Mouse (Mus musculus) c-Kit-positive CD71-positive TER-119-positive erythroid progenitor cells, embryonic 14.5 days (primary cell): ENCODE data around the gene Nufip1.

ENCODE experiments used
- DNase-seq: peaks from one replicate; pipeline ENCODE4 v3.0.0-alpha.2; 2013; ENCODE audit warnings: low spot score

The Nufip1 gene

GRCm38 (mm10) chr14:76179343-76179742 is 68.7 kb downstream of the Nufip1 start:
- DNase-seq, result no peak

- DNase-seq, result no peak
Observed at GRCm38 (mm10) chr14:76185358-76185757, 74.7 kb downstream of the Nufip1 start.

DNA sequence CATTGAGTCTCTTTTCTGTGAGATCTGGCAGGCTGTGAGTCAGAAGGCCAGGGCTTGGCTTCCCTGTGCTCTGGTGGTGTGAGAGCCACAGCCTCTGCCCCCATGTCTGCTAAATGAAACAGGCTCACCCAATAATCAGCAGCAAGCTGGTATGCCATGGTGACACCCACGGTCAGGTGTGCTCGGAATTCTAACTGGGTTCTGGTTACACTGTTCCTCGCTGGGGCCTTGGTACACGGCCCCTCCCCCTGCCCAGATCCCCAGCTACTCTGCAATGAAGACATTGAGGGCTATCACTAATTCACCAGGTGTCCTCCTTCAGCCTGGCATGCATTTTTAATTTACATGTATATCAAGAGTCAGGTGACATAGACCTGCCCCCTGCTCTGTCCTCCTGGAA is 75.6 kb downstream of the Nufip1 start:
- no peak for DNase-seq
